Mouse (Mus musculus) retina, embryonic 14.5 days (tissue): ENCODE measurements at regions not wholly inside any gene's neighbourhood (a gene's known extent, or its start where the extent isn't known, plus 50 kb on each side); places are given as distances from the start of the nearest gene placed in this dataset.
A peak's percentile ranks its signal among the peaks of the same experiment; 100 is the strongest.

Experiments
- DNase-seq: peaks from one replicate; pipeline ENCODE4 v3.0.0-alpha.2; 2015; ENCODE audit warnings: low spot score

GRCm38 (mm10) chr13:110540543-110541265 lies 145.9 kb downstream of the Plk2 start:
- DNase-seq = peak; percentile 7

GRCm38 (mm10) chr13:110541288-110542148 lies 146.7 kb downstream of the Plk2 start:
- DNase-seq = no peak

GRCm38 (mm10) chr13:110542303-110543065 lies 147.6 kb downstream of the Plk2 start:
- no peak for DNase-seq

- no peak for DNase-seq
These were observed 150.6 kb downstream of the Plk2 start for GRCm38 (mm10) chr13:110545454-110545853.

GRCm38 (mm10) chr13:110555529-110556319 lies 160.9 kb downstream of the Plk2 start:
- no peak for DNase-seq

GRCm38 (mm10) chr13:110556355-110557095 lies 161.7 kb downstream of the Plk2 start:
- DNase-seq = no peak

- DNase-seq = no peak
These were observed 163.3 kb downstream of the Plk2 start for GRCm38 (mm10) chr13:110557930-110558727.

GRCm38 (mm10) chr13:110560566-110560965 lies 165.7 kb downstream of the Plk2 start:
- no peak for DNase-seq

GRCm38 (mm10) chr13:110562499-110562898 lies 167.7 kb downstream of the Plk2 start:
- DNase-seq = no peak

GRCm38 (mm10) chr13:110562902-110563301 lies 168.1 kb downstream of the Plk2 start:
- DNase-seq = no peak

GRCm38 (mm10) chr13:110563967-110564366 lies 169.1 kb downstream of the Plk2 start:
- DNase-seq = no peak

- no peak for DNase-seq
These were observed 173.8 kb downstream of the Plk2 start for GRCm38 (mm10) chr13:110568482-110569179.

GRCm38 (mm10) chr13:110569180-110569512 lies 174.3 kb downstream of the Plk2 start:
- no peak for DNase-seq

- no peak for DNase-seq
These were observed 175.5 kb downstream of the Plk2 start for GRCm38 (mm10) chr13:110570386-110570785.

- DNase-seq = no peak
These were observed 178.7 kb downstream of the Plk2 start for GRCm38 (mm10) chr13:110573360-110574065.

GRCm38 (mm10) chr13:110574764-110575471 lies 180.1 kb downstream of the Plk2 start:
- no peak for DNase-seq

- DNase-seq = no peak
These were observed 183.3 kb downstream of the Plk2 start for GRCm38 (mm10) chr13:110578159-110578558.

- DNase-seq = no peak
These were observed 185.3 kb downstream of the Plk2 start for GRCm38 (mm10) chr13:110580166-110580565.
